Mouse (Mus musculus): Measurements from ENCODE around the gene Egfem1.

The Egfem1 gene

DNA sequence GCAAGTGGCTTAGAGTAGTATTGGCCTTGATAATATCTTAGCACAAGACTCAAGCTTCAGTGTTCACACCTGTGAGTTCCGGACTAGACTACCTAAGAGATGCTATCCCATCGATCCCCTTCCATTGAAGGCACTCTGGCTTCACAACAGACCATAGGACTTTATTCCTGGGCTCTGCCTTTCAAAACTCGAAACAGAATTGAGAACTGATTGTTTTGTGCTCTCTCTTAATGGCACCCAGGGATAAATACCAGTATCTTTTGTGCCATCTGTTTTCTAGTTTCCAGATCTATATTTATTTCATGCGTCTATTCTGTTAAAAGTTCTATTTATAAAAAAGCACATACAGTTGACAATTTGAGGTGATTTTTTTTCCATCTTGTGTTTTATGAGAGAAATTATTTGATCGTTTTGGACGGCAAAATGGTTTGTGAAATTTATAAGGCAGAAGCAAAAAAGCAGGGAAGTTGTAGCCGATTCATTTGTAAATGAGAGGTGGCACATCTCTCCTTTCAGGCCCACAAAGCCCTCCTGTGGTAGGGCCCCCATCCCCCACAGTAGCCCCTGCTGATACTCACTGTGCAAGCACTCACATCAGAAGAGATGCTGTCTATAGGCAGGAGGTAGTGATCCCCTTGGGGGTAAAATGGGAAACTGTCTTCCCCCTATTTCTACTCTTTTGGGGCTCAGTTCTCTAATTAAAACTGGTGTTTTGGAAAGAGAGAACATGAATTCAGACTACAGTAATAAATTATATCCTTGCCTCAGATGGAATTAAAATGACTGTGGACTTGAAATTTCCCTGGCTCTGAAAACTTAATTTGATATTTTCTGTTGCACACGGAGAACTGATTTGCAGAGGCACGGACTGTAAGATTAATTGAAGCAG, 53.6 kb downstream of the Egfem1 start:
- DNase-seq: no peak

DNA sequence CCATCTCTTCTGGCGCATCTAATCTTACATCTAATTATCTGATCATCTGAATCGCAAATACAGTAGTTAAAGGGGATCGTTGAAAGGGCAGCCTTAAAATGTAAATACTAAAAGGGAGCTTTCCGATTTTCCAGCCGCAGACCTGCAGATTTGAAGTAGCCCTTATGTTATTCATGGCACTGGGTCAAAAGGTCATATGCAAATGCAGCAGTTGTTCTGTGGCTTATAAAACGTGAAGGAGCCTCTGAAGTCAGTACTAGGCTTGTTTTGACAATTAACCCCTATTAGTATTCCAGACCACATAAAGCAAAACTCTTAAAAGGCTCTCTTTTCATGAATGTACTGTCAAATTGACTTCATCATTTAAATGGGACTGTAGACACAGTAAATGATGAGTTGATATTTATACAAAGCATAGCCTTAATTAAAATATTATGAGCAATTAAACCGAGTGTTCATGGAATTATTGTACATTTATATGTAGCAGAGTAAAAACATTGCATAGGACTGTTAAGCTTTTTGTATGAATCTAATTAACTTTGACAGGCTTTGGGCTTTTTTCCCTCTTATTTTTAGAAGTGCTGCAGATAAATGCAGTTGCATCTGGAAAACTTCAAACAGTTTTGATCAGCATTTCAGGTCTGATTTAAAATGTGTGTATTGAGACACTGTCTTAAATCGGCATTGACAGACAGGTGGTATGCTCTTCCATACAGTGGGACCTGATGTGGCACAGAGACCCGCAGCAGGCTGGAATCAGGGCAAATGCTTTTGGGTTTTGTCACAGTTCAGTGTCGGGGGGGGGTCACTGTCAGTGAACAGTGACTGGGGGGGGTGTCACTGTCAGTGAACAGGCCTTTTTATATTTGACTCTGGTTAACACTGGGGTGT, 54.5 kb downstream of the Egfem1 start:
- no peak for DNase-seq

DNA sequence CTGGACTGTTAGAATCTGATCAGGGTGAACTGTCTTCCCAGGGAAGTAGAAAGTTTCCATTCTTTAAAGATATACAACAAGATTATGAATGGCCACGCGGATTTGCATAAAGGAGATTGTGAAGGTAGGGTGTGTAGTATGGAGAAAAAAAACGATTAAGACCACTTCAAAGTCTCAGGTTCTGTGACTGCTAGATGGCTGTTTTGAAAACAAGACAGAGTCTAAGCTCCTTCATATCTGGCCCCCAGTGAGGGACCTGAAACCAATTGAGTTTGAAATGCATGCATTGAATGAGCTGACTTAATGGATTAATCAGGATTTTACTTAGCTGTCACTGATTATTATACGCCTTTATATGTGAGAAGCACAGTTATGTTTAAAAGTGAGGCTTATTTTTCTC, 86.6 kb downstream of the Egfem1 start:
- no peak for DNase-seq

DNA sequence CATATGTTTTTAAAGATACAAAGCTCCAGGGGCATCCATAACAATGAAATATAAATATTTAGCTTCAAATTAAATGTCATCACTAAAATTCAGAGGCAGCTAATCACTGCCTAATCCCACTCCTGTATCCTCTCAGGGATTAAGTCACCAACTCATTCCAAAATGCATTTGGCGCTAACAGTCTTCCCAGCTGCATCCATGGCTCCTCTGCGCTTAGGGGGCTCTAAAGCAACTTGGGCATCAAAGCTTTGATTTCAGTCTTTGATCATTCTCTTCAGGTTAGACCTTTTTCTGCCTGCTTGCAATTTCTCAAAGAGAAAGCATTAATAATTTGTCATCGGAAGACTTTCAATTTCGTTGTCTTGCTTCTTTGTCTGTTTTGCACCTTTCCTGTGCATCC, 87.2 kb downstream of the Egfem1 start:
- no peak for DNase-seq

DNA sequence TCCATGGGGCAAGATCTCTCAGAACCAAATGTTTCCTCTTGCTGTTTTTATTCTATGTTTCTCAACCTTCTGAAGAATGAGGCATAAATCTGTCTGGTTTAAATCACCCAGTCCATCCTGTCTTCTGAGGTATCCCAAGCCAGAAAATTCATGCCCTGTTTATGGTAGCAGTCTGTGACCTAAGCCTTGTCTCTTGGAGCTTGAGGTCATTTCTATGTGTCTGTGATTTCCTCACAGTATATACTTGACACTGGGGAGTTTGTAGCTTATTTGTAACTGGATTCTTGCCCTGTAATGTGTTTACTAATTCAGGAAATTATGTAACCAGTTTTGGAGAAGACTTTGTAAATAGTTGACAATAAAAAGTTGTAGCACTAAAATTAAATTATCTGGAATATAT, 95.2 kb downstream of the Egfem1 start:
- peak; percentile 9 for DNase-seq

DNA sequence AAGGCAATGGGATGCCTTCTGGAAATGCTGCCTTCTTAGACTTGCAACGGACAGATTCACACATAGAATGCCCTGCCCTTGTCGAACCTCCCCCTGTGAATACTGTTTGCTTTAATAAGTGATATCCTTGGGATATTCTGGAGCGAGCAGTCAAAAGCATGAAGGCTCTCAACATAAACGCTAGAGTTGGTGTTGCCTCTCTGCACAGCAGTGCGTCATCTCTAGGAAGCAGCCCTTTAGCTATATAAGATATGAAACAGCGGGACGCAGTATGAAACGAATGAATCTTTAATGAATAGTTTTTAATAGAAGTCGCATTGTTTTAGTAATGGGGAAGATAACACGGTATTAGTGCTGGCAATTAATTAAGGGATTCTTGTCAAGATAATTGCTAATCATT, 101.2 kb downstream of the Egfem1 start:
- DNase-seq: no peak

DNA sequence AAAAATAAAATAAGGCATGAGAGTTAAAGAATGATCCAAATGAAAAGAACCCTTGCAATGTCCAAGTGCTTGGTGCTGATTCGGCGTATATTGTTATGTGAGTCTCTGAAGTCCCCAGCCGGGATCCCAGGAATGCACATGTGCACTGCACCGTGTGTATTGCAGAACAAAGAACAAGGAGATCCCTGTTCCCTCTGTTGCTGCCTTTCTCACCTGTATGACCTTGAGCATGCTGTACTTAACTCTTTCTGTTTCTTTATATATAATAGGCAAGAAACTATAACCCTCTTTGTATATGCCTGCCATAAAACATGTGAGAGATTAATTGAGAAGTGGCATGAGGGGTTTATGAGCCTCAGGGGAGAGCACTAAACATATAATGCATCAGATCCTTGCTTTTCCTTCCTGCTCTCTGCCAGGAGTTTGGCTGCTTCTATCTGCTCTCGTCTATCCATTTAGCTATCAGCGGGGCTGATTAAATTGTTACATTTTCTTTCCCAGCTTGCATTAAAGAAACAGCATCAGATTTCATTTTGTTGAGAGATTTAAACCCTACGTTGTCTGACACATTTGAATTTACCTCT, 101.9 kb downstream of the Egfem1 start:
- no peak for DNase-seq

DNA sequence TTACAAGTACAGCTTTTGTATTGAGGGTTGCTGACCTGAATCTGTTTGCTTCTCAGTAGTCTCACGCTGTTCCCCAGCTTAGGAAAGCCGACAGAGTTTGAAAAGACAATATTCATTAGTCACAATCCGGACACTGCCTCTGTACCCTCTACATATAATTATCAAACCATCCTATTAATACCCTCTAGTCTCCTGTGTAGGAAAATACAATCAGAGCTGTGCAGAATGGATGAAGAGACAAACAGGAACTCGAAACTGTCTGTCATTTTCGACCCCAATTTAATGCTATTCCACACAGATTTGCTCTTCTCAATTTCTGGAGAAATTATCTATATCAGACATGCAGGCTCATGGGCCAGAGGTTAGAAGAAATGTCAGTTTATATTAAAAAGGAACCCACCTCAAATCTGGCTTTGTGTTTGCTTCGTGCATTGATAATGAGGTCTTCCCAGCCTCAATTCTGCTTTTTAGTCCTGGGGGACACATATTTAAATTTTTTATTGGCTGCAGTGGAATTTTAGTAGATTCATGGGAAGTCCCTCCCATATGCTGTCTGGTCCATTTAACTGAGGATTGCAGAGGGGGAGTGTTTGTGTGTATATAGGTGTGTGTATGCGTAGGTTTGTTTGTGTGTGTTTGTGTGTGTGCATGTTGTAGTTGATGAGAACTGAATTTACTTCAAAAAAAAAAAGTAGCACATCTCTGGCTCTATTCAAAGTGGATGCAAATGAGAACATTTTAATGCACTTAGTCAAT, 102.8 kb downstream of the Egfem1 start:
- DNase-seq: no peak

DNA sequence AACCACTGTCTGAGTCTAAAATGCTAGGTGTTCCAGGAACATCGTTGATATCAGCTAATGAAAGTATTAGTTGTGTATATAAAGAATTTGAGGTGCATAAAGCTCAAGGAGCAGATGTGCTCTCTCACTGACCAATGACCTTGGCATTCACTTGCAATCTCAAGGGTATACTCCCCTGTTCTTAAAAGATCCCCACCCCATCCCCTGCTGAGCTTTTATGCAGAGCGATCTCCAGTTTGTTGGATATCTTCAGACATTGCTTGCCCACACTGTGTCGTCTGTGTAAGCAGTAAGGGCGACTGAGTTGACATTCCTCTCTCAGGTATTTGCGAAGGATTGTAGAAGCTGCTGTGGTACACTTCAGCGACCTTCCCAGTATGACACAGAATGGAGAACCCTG, 108.4 kb downstream of the Egfem1 start:
- DNase-seq: no peak

DNA sequence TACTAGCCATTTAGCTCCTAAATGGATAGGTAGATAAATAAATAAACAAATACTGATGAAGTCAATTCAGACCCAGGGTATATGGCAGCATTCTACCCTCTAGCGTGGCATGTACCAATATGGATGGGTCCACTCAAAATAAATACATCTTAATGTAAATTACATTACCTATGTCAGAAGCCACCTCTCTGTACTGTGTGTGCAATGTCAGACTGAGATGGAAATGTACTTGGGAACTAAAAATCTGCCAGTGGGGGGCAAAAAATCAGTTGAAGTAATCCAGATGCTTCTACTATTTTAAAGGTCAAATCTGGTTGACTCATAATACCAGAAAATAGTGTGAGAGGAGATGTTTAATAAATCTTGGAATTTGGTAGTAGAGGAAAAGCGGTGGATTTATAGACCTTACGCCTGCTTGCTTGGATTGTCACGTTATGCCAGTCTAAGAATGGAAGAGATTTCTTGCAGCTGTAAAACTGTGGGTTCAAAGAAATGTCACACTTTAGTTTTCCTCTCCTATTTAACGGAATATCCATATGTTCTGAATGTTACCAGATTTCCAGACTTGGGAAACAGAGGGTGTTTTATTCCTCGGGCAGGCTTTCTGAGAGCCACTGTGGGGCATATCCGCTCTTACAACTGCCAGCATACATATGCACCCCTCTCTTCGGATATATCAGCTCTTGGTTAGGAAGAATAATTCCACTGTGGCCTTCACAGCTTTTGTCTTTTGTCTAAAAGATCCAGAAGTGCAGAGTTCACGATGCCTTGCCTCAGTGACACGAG, 116.1 kb downstream of the Egfem1 start:
- DNase-seq: no peak

DNA sequence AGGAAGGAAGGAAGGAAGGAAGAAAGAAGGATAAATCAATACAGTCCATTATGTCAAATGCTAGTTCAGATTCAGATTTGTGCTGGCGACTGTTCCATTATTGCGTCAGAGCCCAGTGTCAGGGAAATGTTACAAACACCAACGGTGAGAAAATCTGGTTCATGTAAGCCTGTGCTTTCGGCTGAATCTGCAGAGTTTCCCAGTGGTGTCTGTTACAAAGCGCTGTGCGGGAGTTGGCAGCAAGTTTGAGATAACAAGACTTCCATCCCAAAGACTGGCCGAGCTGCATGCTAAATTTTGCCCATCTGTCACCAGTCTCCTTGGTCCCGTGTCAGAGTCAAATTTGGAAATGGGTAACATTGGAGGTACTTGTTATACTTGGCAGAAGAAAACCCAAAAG, 118.8 kb downstream of the Egfem1 start:
- peak; percentile 31 for DNase-seq

DNA sequence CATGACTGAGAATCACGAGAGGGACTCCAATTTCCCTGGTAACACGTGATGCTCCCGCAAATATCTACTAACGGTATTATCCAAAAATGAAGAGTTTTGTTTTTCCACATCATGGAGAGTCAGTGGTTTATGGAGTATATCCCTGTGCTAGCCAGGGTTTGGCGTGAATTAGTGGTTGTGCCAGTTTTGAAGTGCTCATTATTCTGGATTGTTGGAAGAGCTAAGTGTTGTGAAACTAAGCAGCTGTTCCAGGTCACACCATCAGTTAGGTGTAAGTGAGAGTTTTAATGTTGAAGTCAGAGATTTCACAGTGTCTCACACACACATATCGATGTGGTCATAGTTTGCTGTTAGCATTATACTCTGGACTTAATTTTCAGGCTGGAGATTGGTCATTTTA, 120.7 kb downstream of the Egfem1 start:
- peak; percentile 10 for DNase-seq

DNA sequence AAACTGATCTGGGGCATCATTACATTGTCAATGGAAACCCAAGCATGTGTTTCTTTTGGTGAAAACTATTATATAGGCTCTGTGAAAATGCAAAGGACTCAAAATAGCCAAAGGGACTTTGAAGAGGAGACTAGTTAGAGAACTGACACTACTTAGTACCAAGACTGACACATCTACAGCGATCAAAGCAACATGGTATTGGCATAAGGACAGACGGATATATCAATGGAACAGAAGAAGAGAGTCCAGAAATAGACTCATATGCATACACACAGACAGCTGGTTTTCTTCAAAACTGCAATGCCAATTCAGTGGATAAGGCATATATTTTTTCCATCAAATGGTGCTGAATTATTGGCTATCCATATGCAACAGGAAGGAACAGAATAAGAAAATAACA, 140.6 kb downstream of the Egfem1 start:
- no peak for DNase-seq

DNA sequence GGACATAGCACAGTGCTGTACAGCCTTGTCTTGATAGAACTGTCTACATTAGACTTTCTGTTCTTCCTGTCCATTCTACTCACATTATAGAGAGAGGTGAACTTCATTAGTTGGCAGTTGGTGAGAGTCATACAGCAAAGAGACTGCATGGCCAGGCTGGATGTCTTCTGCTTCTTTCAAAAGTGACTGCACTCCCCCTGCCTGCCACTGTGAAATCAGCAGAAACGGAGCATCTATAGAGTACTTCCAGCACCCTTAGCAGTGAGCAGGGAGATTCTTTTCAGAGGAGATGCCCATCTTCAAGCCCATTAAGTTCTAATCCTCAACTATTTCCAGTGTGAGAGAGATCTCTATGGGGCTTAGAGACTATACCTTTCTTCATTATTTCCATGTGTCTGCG, 147.9 kb downstream of the Egfem1 start:
- DNase-seq: peak; percentile 12

DNA sequence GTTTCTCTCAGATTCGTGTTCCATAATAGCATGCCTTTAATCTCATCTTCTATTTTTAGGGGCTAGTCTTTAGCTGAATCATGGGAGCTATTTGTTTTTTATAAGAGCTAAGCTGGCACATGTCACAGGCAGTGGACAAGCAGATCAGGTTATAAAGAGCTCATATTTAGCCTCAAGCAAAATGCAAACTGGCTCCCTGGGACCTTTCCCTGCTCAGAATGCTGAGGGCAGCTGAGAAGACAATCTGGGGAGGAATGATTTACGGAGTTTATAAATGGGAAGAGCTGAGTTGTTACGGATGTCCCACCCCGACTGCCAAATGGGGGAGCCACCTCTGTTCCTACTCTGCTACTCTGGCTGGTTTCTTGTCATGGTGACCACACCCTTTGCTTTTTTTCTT, 153.7 kb downstream of the Egfem1 start:
- DNase-seq: no peak

DNA sequence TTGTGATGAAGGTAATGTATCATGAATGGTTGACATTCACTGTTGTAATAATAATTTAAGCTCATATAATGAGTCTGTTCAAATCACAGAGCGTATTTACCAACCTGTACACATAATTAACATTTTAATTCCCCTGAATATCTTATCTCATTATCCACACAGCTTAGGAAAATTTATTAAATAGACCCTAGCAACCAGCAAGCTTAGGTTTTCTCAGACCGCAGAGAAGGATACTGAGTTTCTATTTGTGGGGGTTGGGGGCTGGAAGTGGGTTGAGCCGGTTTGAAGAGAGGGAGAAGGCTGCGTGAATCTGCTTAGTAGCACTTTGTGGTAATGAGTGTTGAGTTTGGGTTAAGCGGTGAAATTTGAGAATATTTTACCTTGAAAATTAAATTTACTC, 154.7 kb downstream of the Egfem1 start:
- DNase-seq: no peak

DNA sequence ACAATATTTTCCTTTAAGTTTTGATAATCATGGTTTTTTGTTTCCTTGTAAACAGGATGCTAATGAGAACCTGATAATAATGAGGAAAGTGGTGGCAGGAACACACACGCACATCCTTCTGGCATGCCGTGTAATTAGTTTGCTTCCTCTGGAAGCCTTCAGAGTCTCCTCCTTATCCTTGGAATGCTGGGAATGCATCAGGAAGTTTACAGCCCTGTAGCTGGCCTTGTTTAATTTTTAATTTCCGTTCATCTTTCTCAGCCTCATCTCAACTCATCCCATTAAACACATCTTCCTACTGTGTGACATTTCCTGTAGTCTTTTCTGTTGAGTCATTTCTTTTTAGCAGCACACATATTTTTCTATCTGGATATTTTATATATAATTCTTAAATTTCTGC, 161.8 kb downstream of the Egfem1 start:
- DNase-seq: peak; percentile 37

DNA sequence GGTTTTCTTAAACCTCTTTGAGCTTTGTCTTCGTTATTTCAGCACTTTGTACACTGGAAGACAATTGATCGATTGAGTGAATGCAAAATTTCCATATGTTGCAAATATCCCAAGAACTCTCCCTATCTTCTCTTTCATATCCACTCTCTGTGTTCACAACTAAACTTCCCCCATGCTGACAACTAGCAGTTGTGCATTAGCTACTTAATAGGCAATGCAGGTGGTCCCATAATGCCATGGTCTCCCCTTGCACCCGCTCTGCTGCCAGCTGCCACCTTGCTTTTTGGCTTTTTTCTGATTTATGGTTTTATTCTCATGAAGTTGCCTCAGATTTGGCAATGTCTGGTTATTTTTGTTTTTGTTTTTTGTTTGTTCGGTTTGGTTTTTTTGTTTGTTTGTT, 209.8 kb downstream of the Egfem1 start:
- DNase-seq: no peak

DNA sequence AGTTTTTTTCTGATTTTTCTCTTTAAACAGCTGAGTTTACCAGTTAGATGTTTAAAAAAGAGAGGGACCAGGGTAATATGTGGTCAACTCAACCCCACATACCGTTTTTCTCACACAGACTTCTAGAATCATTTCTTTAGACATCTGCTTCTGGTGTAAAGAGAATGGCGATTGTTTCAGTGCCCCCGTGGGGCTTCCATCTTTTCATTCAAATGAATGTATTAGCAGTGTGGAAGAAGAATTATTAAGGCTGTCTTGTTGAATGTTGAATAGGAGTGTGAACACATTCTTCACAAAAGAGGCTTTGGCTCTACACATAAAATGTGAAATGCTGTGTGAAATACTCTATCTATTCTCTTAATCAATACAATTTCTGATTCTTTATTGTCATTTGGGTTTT, 210.4 kb downstream of the Egfem1 start:
- no peak for DNase-seq

DNA sequence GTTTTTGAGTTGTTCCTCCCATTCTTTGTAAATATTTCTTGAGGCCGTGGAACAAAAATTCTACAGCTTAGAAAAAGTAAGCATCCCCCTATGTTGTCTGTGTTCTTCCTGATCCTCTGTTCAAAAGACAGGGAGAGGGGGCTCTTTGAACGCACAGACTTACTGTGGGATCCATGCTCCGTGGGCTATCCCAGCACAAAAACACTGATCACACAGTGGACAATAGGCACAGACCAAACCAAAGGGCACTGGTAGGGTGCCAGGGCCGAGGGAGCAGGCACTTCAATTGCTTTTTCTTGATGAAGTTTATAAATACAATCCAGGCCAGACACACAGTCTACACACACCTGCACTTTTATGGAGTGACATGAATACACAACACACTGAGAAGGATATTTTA, 211.4 kb downstream of the Egfem1 start:
- no peak for DNase-seq

DNA sequence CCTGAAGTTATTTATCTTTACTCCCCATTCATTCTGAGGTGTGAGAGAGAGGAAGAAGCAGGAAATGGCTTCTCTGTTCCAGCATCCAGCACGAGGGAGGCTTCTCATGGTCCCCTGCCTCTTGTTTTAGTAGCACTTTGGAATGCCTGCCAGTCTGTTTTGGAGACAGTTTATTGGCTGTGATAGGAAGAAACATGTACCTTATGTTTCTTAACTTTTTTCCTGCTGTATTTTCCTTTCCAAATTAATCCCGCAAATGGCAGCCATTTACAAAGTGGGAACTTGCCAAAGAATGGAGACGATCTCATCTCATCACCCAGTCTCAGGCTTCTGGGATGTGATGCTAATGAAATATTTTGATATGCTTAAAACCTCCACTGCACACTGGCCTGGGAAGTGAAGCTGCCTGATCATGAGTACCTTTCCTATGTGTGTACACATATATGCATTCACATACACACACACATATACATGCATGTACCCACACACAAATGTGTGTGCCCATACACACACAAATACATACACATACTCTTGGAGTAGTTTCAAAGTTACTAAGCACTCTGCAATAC, 260.5 kb downstream of the Egfem1 start:
- DNase-seq: no peak

DNA sequence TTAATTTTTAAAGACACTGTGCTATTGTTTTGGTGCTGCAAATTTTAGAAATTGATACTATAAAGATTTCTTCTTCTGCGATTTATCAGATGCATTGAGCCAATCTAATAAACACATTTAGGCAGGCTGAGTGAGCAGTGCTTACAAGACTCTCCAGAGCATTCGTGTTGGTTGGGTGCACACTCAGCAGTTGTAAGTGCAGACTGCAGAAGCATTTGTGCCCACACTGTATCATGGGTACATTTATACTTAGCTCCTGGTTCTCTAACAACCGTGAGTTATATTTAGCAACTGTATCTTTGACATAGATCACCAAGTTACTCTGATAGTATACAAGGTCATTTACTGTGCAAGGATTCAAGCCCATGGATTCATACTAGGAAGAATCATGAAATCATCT, 264.0 kb downstream of the Egfem1 start:
- DNase-seq: no peak
